Mouse (Mus musculus): Measurements from ENCODE around the gene Ank2. TPM values are rescaled to one million over a fixed set of nuclear protein-coding genes. Genes with fewer than 3 reads are reported as not detected.

Gene Ank2
- polyA plus RNA-seq, 1 experiment: 5.8 TPM

DNA sequence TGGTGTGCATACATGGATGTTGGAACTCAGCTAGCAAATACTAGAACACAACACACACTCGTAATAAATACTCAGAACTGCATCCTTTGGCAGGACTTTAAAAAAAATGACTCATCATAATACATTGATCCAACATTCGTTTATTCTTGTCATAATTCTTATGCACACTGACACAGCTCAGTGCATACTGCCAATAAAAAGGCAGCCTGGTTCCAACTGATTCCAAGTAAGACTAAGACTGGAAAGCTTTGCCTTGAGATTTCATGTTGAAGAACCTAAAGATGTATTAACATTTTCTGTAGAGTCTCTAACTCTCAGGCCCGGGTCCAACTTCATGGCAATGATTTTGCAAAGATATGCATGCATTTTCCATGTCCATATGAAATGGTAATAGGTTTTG lies 512.5 kb downstream of the Ank2 start:
- TF ChIP-seq CTCF (IDR thresholded peaks at IDR 0.05; ENCODE audit: insufficient read depth, low read length): no peak
- no peak for TF ChIP-seq POLR2A (IDR thresholded peaks at IDR 0.05; ENCODE audit: borderline replicate concordance, extremely low read depth, low read depth, low read length)
- WGBS: 58% methylated on average over 3 of the region's 3 CpGs
- Histone ChIP-seq H3K4me3 (replicated peaks; ENCODE audit: extremely low read depth, low read depth, low read length) (no peak overlapping the region), H3K4me1 (ENCODE audit: control insufficient read depth, insufficient read depth, low read length) (no peaks in the 10 kb centered on the region)
- DNase-seq: no peak

DNA sequence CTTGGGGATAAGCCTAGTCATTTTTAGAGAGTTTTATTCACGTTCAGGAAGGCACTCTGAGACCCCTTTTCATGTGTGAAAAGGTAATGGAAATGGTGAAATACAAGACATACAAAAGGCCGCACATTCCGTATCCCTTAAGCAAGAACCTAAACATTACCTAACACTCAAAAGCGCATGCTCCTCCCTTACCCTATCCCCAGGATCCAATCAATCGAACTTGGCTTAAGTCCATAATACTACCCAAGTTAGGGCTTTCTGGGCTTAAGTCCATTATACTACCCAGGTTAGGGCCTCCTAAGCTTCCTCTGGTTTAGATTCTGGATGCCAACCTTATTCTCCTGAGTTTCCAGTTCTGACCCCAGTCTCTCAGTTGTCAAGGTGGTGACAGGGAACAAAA lies 516.3 kb downstream of the Ank2 start:
- TF ChIP-seq POLR2A (IDR thresholded peaks at IDR 0.05; ENCODE audit: borderline replicate concordance, extremely low read depth, low read depth, low read length) (no peak), CTCF (IDR thresholded peaks at IDR 0.05; ENCODE audit: insufficient read depth, low read length) (no peak)
- 88% methylated on average over 5 of the region's 5 CpGs for WGBS

DNA sequence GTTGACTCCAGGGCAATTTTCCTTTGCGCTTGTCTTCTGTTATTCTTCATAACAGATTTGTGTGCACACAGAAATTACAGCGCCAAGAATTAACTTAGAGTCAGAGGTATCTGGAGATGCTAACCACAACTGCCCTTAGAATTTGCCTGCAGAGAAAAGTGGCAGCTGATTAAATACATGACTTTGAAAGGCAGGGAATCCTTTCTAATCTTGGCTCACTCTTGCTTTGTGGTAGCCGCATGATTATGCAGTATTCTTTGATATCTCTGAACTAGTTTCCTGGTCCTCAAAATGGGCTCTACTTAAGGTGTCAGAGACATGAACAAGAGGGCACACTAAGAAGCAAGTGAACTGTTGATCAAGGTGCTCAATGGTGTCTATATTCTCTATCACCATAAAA lies 518.0 kb downstream of the Ank2 start:
- TF ChIP-seq CTCF (IDR thresholded peaks at IDR 0.05; ENCODE audit: insufficient read depth, low read length) (no peak), POLR2A (IDR thresholded peaks at IDR 0.05; ENCODE audit: borderline replicate concordance, extremely low read depth, low read depth, low read length) (no peak)
- Histone ChIP-seq H3K4me3 (replicated peaks; ENCODE audit: extremely low read depth, low read depth, low read length) (no peak overlapping the region), H3K4me1 (ENCODE audit: control insufficient read depth, insufficient read depth, low read length) (no peaks in the 10 kb centered on the region)
- WGBS: 89% methylated on average over 3 of the region's 3 CpGs
- DNase-seq: no peak

More for the DNA sequence above, 516.3 kb downstream of the Ank2 start:
- no peak overlapping the region for H3K4me3 ChIP-seq (replicated peaks; ENCODE audit: extremely low read depth, low read depth, low read length)
- DNase-seq: no peak
- H3K4me1 ChIP-seq (ENCODE audit: control insufficient read depth, insufficient read depth, low read length): no peaks in the 10 kb centered on the region

DNA sequence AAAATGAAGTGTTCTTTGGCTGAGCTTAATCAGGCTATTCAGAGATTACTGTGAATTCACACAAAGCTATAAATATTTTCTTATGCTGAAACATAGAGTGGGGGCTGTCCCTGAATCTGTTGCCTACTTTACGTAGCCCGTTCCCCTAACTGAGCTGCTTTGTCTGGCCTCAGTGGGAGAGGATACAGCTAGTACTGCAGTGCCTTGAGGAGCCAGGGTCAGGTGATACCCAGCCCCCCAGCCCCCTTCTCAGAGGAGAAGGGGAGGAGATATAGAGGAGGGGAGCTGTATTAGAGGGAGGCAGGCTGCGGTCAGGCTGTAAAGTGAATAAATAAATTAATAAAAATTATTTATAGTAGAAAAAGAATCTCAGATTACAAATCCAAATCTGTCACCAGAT lies 519.5 kb downstream of the Ank2 start:
- TF ChIP-seq POLR2A (IDR thresholded peaks at IDR 0.05; ENCODE audit: borderline replicate concordance, extremely low read depth, low read depth, low read length) (no peak), CTCF (IDR thresholded peaks at IDR 0.05; ENCODE audit: insufficient read depth, low read length) (no peak)
- DNase-seq: no peak
- WGBS: 87% methylated on average over 3 of the region's 3 CpGs
- H3K4me3 ChIP-seq (replicated peaks; ENCODE audit: extremely low read depth, low read depth, low read length): no peak overlapping the region
- no peaks in the 10 kb centered on the region for H3K4me1 ChIP-seq (ENCODE audit: control insufficient read depth, insufficient read depth, low read length)

DNA sequence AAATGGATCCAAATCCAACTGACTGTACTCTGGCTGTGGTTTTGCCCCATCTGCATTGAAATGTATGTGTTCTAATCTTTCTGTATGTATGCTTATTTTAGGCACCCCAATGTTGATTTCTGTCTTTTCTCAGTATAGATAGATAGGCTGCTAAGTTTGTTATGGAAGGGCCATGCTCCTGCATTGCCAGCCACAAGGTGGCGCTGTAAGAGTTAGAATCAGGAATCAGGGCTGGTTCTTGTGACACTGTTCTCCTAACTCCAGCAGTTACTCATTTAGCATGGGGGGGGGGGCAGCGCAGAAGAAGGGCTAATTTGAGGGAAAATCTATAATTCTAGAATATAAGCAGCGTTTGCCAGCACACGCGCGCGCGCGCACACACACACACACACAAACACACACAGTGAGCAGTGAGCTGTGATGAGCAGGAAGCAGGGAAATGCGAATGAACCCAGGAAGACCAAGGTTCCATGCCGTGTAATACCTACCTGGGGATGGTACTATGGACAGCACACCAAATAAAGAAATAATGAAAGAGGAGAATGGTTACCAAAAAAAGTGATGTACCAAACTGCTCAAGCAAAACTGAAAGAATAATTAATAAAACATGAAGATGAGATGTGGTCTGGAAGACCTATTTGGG lies 520.3 kb downstream of the Ank2 start:
- TF ChIP-seq POLR2A (IDR thresholded peaks at IDR 0.05; ENCODE audit: borderline replicate concordance, extremely low read depth, low read depth, low read length): no peak
- TF ChIP-seq CTCF (IDR thresholded peaks at IDR 0.05; ENCODE audit: insufficient read depth, low read length): peak; percentile 67
- no peak overlapping the region for H3K4me3 ChIP-seq (replicated peaks; ENCODE audit: extremely low read depth, low read depth, low read length)
- DNase-seq: peak; percentile 36
- no peaks in the 10 kb centered on the region for H3K4me1 ChIP-seq (ENCODE audit: control insufficient read depth, insufficient read depth, low read length)
- whole genome bisulfite sequencing: 69% methylated on average over 11 of the region's 11 CpGs

DNA sequence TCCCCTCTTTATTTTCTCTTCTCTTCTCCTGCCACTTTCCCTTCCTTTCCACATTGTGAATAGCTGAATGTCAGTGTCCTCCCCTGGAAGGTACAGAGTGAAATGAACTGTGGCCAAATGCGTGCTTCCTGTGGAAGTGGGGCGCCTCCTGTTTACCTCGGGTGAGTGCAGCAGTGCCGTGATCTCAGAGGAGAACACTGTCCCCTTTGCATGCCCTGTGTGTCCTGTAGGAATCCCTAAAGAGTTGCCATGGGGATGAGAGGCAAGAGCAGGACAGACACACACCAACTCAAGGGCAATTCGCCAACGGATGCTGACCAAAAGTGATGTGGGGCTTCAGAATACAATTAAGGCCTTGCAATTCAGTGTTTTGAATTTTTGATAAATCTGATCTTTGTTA lies 521.8 kb downstream of the Ank2 start:
- H3K4me1 ChIP-seq (ENCODE audit: control insufficient read depth, insufficient read depth, low read length): no peaks in the 10 kb centered on the region
- DNase-seq: no peak
- TF ChIP-seq CTCF (IDR thresholded peaks at IDR 0.05; ENCODE audit: insufficient read depth, low read length): no peak
- TF ChIP-seq POLR2A (IDR thresholded peaks at IDR 0.05; ENCODE audit: borderline replicate concordance, extremely low read depth, low read depth, low read length): no peak

DNA sequence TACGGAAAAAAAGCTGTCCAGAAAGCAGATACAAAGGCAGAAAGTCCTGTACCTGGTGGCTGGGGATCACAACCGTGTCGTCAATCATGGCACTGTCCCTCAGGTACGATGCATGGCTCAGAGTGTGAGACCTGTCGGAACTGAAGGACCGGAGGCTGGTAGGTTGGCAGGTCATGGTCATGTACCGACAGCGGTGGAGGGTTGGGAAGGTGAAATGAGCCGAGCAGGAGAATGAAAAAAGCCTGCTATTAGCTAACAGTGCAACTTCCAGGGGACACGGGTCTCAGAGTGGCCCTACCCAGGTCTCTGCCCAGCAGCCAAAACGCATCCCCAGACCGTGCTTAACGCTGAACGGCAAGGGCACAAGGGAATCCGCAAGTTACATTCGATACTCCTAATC lies 522.4 kb downstream of the Ank2 start:
- 86% methylated on average over 16 of the region's 16 CpGs for WGBS
- no peaks in the 10 kb centered on the region for H3K4me1 ChIP-seq (ENCODE audit: control insufficient read depth, insufficient read depth, low read length)
- DNase-seq: no peak
- TF ChIP-seq POLR2A (IDR thresholded peaks at IDR 0.05; ENCODE audit: borderline replicate concordance, extremely low read depth, low read depth, low read length) (no peak), CTCF (IDR thresholded peaks at IDR 0.05; ENCODE audit: insufficient read depth, low read length) (no peak)
- no peak overlapping the region for H3K4me3 ChIP-seq (replicated peaks; ENCODE audit: extremely low read depth, low read depth, low read length)

More for the DNA sequence above, 521.8 kb downstream of the Ank2 start:
- WGBS: 55% methylated on average over 6 of the region's 6 CpGs
- no peak overlapping the region for H3K4me3 ChIP-seq (replicated peaks; ENCODE audit: extremely low read depth, low read depth, low read length)

DNA sequence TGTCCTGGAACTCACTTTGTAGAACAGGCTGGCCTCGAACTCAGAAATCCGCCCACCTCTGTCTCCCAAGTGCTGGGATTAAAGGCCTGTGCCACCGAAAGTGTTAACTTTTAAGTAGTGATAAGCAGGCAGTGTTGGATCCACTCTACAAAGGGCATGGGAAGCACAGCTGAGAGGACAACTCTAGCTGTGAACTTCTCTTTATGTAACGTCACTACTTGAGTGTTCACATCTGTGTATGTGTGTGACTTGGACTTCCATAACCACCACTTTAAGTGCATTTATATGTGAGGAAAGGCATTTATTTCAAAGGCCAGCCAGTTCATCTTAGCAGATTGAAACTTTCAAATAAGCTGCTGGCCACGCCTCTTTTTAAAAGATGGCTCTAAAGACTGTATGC lies 523.7 kb downstream of the Ank2 start:
- Histone ChIP-seq H3K4me3 (replicated peaks; ENCODE audit: extremely low read depth, low read depth, low read length) (no peak overlapping the region), H3K4me1 (ENCODE audit: control insufficient read depth, insufficient read depth, low read length) (no peaks in the 10 kb centered on the region)
- WGBS: 82% methylated on average over 5 of the region's 5 CpGs
- TF ChIP-seq CTCF (IDR thresholded peaks at IDR 0.05; ENCODE audit: insufficient read depth, low read length): no peak
- no peak for TF ChIP-seq POLR2A (IDR thresholded peaks at IDR 0.05; ENCODE audit: borderline replicate concordance, extremely low read depth, low read depth, low read length)
- DNase-seq: no peak

DNA sequence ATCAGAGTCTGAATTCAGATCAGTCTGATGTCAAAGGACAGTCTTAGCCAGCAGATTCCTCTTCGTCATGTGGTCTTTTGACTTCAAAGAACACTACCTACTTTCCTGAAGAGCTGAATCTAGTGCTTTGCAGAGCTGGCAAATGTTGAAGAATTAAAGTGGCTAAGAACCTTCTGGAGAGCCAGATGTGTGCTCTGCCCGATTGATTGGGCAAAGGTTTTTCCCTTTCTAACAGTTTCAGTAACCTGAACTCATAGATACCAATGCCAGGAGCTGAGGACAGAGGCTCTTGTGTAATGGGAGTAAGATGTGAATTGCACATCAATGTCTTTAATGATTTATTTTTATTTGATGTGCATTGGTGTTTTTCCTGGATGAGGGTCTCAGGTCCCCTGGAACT lies 525.6 kb downstream of the Ank2 start:
- Histone ChIP-seq H3K4me1 (ENCODE audit: control insufficient read depth, insufficient read depth, low read length) (no peaks in the 10 kb centered on the region), H3K4me3 (replicated peaks; ENCODE audit: extremely low read depth, low read depth, low read length) (no peak overlapping the region)
- DNase-seq: no peak
- no peak for TF ChIP-seq POLR2A (IDR thresholded peaks at IDR 0.05; ENCODE audit: borderline replicate concordance, extremely low read depth, low read depth, low read length)
- no peak for TF ChIP-seq CTCF (IDR thresholded peaks at IDR 0.05; ENCODE audit: insufficient read depth, low read length)
- WGBS: 85% methylated on average over 2 of the region's 2 CpGs

DNA sequence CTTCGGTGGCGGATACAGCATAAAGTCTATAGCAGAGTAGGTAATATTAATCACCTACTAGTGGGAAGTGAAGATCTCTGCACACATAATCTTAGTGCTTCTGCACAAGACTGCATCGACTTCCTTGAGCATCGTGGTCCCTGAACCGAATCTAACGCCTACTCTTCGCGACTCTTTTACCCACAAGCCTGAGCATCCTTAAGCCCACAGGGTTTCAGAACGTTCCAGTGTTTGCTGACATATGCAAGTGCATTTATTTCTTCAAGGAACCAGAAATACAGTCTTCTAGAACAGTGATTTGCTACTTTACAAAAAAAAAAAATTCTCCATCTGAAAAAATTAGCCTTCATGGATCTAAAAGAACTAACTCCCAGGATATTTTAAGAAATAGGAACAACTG lies 527.6 kb downstream of the Ank2 start:
- WGBS: 87% methylated on average over 9 of the region's 9 CpGs
- TF ChIP-seq POLR2A (IDR thresholded peaks at IDR 0.05; ENCODE audit: borderline replicate concordance, extremely low read depth, low read depth, low read length): no peak
- TF ChIP-seq CTCF (IDR thresholded peaks at IDR 0.05; ENCODE audit: insufficient read depth, low read length): no peak
- no peak overlapping the region for H3K4me3 ChIP-seq (replicated peaks; ENCODE audit: extremely low read depth, low read depth, low read length)

More for the DNA sequence above, 527.6 kb downstream of the Ank2 start:
- H3K4me1 ChIP-seq (ENCODE audit: control insufficient read depth, insufficient read depth, low read length): no peaks in the 10 kb centered on the region
- no peak for DNase-seq
